Mouse (Mus musculus): ENCODE data around the gene Diablo. TPM values are rescaled to one million over a fixed set of nuclear protein-coding genes. Genes with fewer than 3 reads are reported as not detected.

The Diablo gene
- total RNA-seq, 2 experiments from 2014 or later = 64.9 to 67.0 TPM

GRCm38 (mm10) chr5:123507936-123508723 is 15.8 kb downstream of the Diablo start:
- peak; percentile 76 to 84 for DNase-seq
- intact Hi-C loops (cut with DNase I) = loop anchor here (10.0 kb wide), 1 partner anchor 233 kb away; no protein-coding TSS in a partner anchor

- intact Hi-C loops (cut with DNase I) = loop anchor here (10.0 kb wide), 1 partner anchor 227 kb away; no protein-coding TSS in a partner anchor
- no peak for DNase-seq
These were observed 22.0 kb downstream of the Diablo start for GRCm38 (mm10) chr5:123501973-123502372.

- peak in 1 of 2 experiments; percentile 38 for DNase-seq
- intact Hi-C loops (cut with DNase I) = loop anchor here (1.0 to 10.0 kb wide), 3 partner anchors 55 to 225 kb away; no protein-coding TSS in a partner anchor
These were observed 24.3 kb downstream of the Diablo start for GRCm38 (mm10) chr5:123499717-123500116.

- intact Hi-C loops (cut with DNase I) = no loop called here
- peak; percentile 50 to 58 for DNase-seq
These were observed 34.0 kb downstream of the Diablo start for GRCm38 (mm10) chr5:123489935-123490334.

- intact Hi-C loops (cut with DNase I) = no loop called here
- DNase-seq = no peak
These were observed 34.7 kb downstream of the Diablo start, which contains the start of the genes Lrrc43 and Il31 for GRCm38 (mm10) chr5:123489112-123489785. TSS of gene Lrrc43 (plus strand) at chr5:123489305. TSS of gene Il31 (minus strand) at chr5:123489489.

GRCm38 (mm10) chr5:123487659-123488395 is 36.1 kb downstream of the Diablo start:
- DNase-seq = no peak
- intact Hi-C loops (cut with DNase I) = no loop called here

- DNase-seq = no peak
- intact Hi-C loops (cut with DNase I) = no loop called here
These were observed 50.2 kb downstream of the Diablo start for GRCm38 (mm10) chr5:123473817-123474216.

GRCm38 (mm10) chr5:123470784-123471400 is 53.1 kb downstream of the Diablo start:
- intact Hi-C loops (cut with DNase I) = no loop called here
- DNase-seq = no peak

GRCm38 (mm10) chr5:123464638-123465037 is 59.3 kb downstream of the Diablo start:
- intact Hi-C loops (cut with DNase I) = no loop called here

GRCm38 (mm10) chr5:123461420-123461819 is 62.6 kb downstream of the Diablo start:
- no peak for DNase-seq
- intact Hi-C loops (cut with DNase I) = no loop called here

More at GRCm38 (mm10) chr5:123464638-123465037, 59.3 kb downstream of the Diablo start:
- no peak for DNase-seq

Small RNA genes lying within 50 kb of the gene (microRNA-seq; reads per million reads assigned to microRNA genes)
- 0.85 to 2.4 reads per million in 2 experiments for gene Mir7647

Other genes with a start within 250 kb of the Diablo start
- gene Bcl7a, start 180.3 kb downstream of the Diablo start, total RNA-seq (2021) = 1 to 10 TPM; 9.1 to 9.5 TPM
- gene Mlxip, start 129.4 kb downstream of the Diablo start, total RNA-seq (2021) = 10 to 100 TPM; 29.0 to 29.9 TPM
- under 1 TPM in 1 of 2 experiments, not detected in 1; 0.22 TPM for gene Lrrc43, start 34.9 kb downstream of the Diablo start, total RNA-seq (2021)
- not detected for gene Il31, start 34.7 kb downstream of the Diablo start, total RNA-seq (2021)
- gene B3gnt4, start 13.7 kb downstream of the Diablo start, total RNA-seq (2021) = not detected
- 1 to 10 TPM in 1 of 2 experiments, not detected in 1; 1.3 TPM for gene Gm49027, start 1.3 kb upstream of the Diablo start, total RNA-seq (2021)
- 10 to 100 TPM; 31.8 to 32.9 TPM for gene Vps33a, start 48.9 kb upstream of the Diablo start, total RNA-seq (2021)
- gene Clip1, start 160.4 kb upstream of the Diablo start, total RNA-seq (2021) = 100 to 1,000 TPM; 118 to 125 TPM
- gene Zcchc8, start 196.9 kb upstream of the Diablo start, total RNA-seq (2021) = 10 to 100 TPM; 30.9 to 35.7 TPM
- gene Rsrc2, start 225.2 kb upstream of the Diablo start, total RNA-seq (2021) = 10 to 100 TPM; 48.9 to 50.9 TPM
- 1 to 10 TPM; 3.4 to 4.9 TPM for gene Kntc1, start 225.5 kb upstream of the Diablo start, total RNA-seq (2021)

Data from heart, postnatal 14 days (tissue).